Mouse (Mus musculus) liver, postnatal 0 days (tissue): ENCODE results near the gene Vegfa.

Experiments
- CTCF ChIP-seq: sonication (generic); IDR thresholded peaks from 2 replicates; pipeline ENCODE4 v1.5.1; 2016; ENCODE audit warnings: antibody characterized with exemption, low read depth
- EP300 ChIP-seq: IDR thresholded peaks from 2 replicates; pipeline ENCODE4 v1.6.1; 2016; ENCODE audit warnings: antibody characterized with exemption, low read depth, mild to moderate bottlenecking

DNA sequence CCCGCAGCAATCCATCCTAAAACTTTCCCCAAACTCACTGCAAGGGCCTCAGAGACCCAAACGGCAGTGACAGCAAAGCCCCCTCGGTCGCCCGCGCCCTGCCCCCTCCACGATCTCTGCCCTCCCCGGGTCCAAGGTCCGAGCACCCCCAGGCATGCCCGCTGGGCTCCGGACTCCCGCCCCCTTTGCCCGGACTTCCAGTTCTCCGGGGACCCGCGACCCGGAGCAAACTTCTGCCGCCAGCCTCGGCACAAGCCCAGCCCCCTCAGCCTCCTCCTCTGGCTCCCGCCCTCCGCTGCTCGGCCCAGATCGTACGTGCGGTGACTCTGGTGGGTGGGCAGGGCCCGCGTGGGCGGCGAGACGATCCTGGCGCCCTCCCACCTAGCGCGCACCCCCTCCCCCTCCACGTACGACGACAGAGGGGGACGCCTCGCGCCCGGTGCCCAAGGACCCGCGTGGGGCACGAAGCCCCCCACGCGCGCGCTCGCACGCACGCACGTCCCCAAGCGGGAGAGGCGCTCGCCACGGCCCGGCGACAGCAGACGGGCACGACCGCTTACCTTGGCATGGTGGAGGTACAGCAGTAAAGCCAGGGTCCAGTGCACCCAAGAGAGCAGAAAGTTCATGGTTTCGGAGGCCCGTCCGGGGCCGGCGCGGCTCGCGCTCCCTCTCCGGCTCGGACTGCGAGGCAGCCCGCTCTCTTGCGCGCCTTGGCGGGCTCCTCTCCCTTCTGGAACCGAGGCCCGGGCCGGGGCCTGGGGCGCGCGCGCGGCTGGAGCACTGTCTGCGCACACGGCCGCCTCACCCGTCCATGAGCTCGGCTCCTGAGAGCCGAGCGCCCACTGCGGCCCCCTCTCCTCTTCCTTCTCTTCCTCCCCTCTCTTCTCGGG lies 1.2 kb downstream of the Vegfa start:
- TF ChIP-seq CTCF = no peak
- TF ChIP-seq EP300 = no peak
